Mouse (Mus musculus) C2C12 (cell line): ENCODE results near the gene Tmco4.

ENCODE experiments used
- CEBPB ChIP-seq: IDR thresholded peaks from one replicate; pipeline ENCODE4 v1.6.1; 2011; ENCODE audit warnings: low read depth, mild to moderate bottlenecking, control low read depth, moderate library complexity
- CTCF ChIP-seq: IDR thresholded peaks from one replicate; pipeline ENCODE4 v1.5.1; 2011; ENCODE audit not compliant: control insufficient read depth, insufficient read depth, insufficient read length
- FOSL1 ChIP-seq: IDR thresholded peaks from one replicate; pipeline ENCODE4 v1.8.0; 2011; ENCODE audit warnings: mild to moderate bottlenecking, low read length; ENCODE audit not compliant: poor library complexity, insufficient read depth, severe bottlenecking
- MAX ChIP-seq: IDR thresholded peaks from one replicate; pipeline ENCODE4 v1.6.1; 2011; ENCODE audit warnings: mild to moderate bottlenecking, control low read depth
- MYOG ChIP-seq: IDR thresholded peaks from one replicate; pipeline ENCODE4 v1.6.1; 2011; ENCODE audit not compliant: control insufficient read depth, insufficient read length; ENCODE audit errors: extremely low read depth
- USF1 ChIP-seq: IDR thresholded peaks from one replicate; pipeline ENCODE4 v1.6.1; 2011; ENCODE audit warnings: low read depth, mild to moderate bottlenecking, control low read depth, moderate library complexity

DNA sequence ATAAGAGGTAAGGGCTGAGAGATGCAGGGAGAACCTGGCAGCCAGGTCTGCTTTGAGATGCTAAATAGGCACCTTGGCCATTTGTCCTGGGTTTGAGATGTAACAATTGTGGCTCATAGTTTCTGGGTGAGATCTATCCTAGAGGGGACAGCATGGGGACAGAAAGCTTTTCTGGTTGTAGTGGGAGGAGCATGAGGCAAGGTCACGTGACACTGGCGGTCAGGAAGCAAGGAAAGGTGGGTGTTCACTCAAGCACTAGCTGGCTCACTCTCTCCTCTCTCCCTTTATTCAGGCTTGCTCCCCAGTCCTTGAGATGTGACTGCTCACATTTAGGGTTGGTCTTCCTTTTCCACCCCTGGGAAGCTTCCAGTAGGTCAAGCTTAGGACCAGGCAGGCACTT lies 28.3 kb downstream of the Tmco4 start:
- TF ChIP-seq CTCF (no peak), MYOG (no peak), USF1 (peak; percentile 48), MAX (no peak), CEBPB (no peak), FOSL1 (no peak)
